Mouse (Mus musculus): ENCODE results near the gene Artn. TPM values are rescaled to one million over a fixed set of nuclear protein-coding genes. Genes with fewer than 3 reads are reported as not detected.

Artn gene
- 7.0 and 7.2 TPM in 2 replicates for polyA plus RNA-seq (2014; fragmentation: Nextera tagmentation; extraction: Ambion mirVana)

DNA sequence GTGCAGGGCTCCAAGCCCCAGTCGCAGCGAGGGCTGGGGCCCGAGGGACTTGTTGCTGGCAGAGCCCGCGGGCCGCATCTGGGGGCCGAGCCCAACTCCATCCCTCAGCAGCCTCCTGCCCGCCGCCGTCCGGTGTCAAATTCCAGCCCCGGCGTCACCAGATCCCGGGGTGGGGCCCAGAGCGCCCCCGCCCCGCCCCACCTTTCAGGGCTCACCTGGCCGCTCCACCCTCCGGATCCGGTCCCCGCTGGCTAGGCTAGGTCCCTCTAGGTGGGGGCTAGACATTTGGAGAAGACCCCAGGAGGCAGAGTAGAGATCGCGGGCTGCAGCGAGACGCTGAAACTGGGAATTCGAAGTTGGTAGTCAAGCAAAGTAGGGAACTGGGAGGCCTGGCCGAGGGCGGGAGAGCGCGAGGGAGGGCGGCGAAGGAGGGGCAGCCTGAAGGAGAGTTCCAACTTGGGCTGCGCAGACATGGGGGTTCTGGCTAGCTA lies at the start of gene Artn:
TSS of gene Artn (minus strand) at position 373 of the 491 bp plus-strand sequence.
- DNase-seq (ENCODE audit: low spot score) (peak; percentile 79), ATAC-seq (replicated peaks; ENCODE audit: low FRiP score, low TSS enrichment, low read depth) (peak; percentile 36; the same call in 1 of the 2 replicates)
- Histone ChIP-seq H3K9me3 (ENCODE audit: control insufficient read depth, low read length) (no peaks in the 10 kb centered on the region), H3K4me3 (ENCODE audit: low read depth, low read length) (peak within 1 kb of the TSS; percentile 43), H3K4me1 (replicated peaks; ENCODE audit: control insufficient read depth, insufficient read depth, low read length) (peaks cover 20% of the 10 kb centered on the region), H3K27ac (ENCODE audit: low read depth) (peak within 1 kb of the TSS; percentile 36; the same call in 1 of the 2 replicates), H3K27me3 (replicated peaks; ENCODE audit: control insufficient read depth, insufficient read depth, low read length) (peaks cover 36% of the 10 kb centered on the region), H3K36me3 (ENCODE audit: control insufficient read depth, insufficient read depth, low read length) (no peaks in the 10 kb centered on the region), H3K4me2 (ENCODE audit: low read length) (peak within 1 kb of the TSS; percentile 86), H3K9ac (ENCODE audit: low read length) (peak within 1 kb of the TSS; percentile 41)
- WGBS: 1% methylated on average over 33 of the region's 33 CpGs

DNA sequence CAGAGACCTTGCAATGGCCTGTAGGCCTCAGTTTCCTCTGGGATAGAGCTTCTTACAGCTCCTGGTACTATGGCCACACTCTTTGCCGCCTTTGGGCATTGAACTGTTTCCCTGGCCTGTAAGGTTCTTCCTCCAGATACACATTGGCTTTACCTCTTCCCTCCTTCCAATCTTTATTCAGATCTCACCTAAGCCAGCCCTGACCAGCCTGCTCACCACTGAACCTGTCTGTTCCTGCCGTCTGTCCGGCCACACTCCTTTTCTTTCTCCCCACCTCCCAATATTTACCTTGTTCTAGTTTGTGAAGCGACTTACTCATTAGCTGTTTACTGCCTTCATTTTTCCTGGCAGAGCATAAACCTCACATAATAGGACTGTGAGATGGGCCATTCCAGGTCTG lies 49.6 kb upstream of the Artn start:
- H3K4me1 ChIP-seq (replicated peaks; ENCODE audit: control insufficient read depth, insufficient read depth, low read length): no peaks in the 10 kb centered on the region
- no peak overlapping the region for H3K4me3 ChIP-seq (ENCODE audit: low read depth, low read length)
- 95% methylated on average over 4 of the region's 4 CpGs for WGBS
- H3K9ac ChIP-seq (ENCODE audit: low read length): no peak overlapping the region
- DNase-seq (ENCODE audit: low spot score) (no peak), ATAC-seq (replicated peaks; ENCODE audit: low FRiP score, low TSS enrichment, low read depth) (no peak)
- H3K27me3 ChIP-seq (replicated peaks; ENCODE audit: control insufficient read depth, insufficient read depth, low read length): no peaks in the 10 kb centered on the region
- H3K36me3 ChIP-seq (ENCODE audit: control insufficient read depth, insufficient read depth, low read length): no peaks in the 10 kb centered on the region
- no peak overlapping the region for H3K4me2 ChIP-seq (ENCODE audit: low read length)
- H3K9me3 ChIP-seq (ENCODE audit: control insufficient read depth, low read length): no peaks in the 10 kb centered on the region
- no peak overlapping the region for H3K27ac ChIP-seq (ENCODE audit: low read depth)

DNA sequence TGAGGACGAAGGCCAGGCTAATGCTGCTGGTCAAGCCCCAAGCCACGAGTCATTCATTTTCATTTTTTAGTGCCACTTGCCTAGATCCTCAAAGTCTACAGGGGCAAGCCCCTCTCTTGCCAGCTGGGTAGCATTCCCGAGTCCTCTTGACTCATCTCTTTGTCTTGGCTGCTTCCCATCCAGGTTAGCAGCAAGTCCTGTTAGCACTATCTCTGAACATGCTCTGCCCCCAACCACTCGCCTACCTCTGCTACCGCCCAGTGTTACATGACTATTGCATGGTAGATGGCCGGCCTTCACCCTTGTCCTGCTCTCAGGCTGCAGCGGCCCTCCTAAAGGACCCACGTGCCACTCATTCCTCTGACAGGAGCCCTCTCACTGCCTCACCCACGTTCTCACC lies 48.7 kb upstream of the Artn start:
- Histone ChIP-seq H3K4me2 (ENCODE audit: low read length) (no peak overlapping the region), H3K27ac (ENCODE audit: low read depth) (no peak overlapping the region), H3K9me3 (ENCODE audit: control insufficient read depth, low read length) (no peaks in the 10 kb centered on the region), H3K9ac (ENCODE audit: low read length) (no peak overlapping the region), H3K27me3 (replicated peaks; ENCODE audit: control insufficient read depth, insufficient read depth, low read length) (no peaks in the 10 kb centered on the region), H3K4me1 (replicated peaks; ENCODE audit: control insufficient read depth, insufficient read depth, low read length) (no peaks in the 10 kb centered on the region), H3K36me3 (ENCODE audit: control insufficient read depth, insufficient read depth, low read length) (no peaks in the 10 kb centered on the region), H3K4me3 (ENCODE audit: low read depth, low read length) (no peak overlapping the region)
- no peak for DNase-seq (ENCODE audit: low spot score)
- no peak for ATAC-seq (replicated peaks; ENCODE audit: low FRiP score, low TSS enrichment, low read depth)
- 91% methylated on average over 9 of the region's 9 CpGs for WGBS

DNA sequence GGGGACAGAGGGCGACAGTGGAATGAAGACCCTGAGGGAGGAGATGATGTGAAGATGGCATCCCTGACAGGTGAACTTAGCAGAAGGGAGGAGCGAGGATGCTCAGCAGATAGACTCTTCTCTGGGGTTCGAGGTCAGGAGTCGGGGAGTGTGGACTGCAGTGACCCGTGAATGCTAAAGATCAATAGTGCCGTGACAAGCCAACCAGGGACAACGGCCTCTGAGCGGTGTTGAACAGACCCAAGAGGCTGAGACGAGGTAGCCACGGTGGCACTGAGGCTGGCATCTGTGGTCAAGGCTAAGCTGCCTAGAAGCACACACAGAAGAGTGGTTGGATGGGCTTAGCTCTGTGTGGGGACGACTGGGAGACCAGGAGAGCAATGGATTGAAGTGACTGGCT lies 48.3 kb upstream of the Artn start:
- WGBS: 86% methylated on average over 11 of the region's 11 CpGs

GRCm38 (mm10) chr4:117977371-117977770 lies 47.8 kb upstream of the Artn start:
- Histone ChIP-seq H3K4me3 (ENCODE audit: low read depth, low read length) (no peak overlapping the region), H3K36me3 (ENCODE audit: control insufficient read depth, insufficient read depth, low read length) (no peaks in the 10 kb centered on the region), H3K9ac (ENCODE audit: low read length) (no peak overlapping the region), H3K4me2 (ENCODE audit: low read length) (no peak overlapping the region), H3K4me1 (replicated peaks; ENCODE audit: control insufficient read depth, insufficient read depth, low read length) (no peaks in the 10 kb centered on the region), H3K27ac (ENCODE audit: low read depth) (no peak overlapping the region), H3K27me3 (replicated peaks; ENCODE audit: control insufficient read depth, insufficient read depth, low read length) (no peaks in the 10 kb centered on the region), H3K9me3 (ENCODE audit: control insufficient read depth, low read length) (no peaks in the 10 kb centered on the region)
- no peak for DNase-seq (ENCODE audit: low spot score)
- ATAC-seq (replicated peaks; ENCODE audit: low FRiP score, low TSS enrichment, low read depth): no peak
- WGBS: 69% methylated on average over 9 of the region's 9 CpGs

More for the DNA sequence above, 48.3 kb upstream of the Artn start:
- H3K4me2 ChIP-seq (ENCODE audit: low read length): no peak overlapping the region
- no peak overlapping the region for H3K4me3 ChIP-seq (ENCODE audit: low read depth, low read length)
- H3K9ac ChIP-seq (ENCODE audit: low read length): no peak overlapping the region
- DNase-seq (ENCODE audit: low spot score): no peak
- no peaks in the 10 kb centered on the region for H3K9me3 ChIP-seq (ENCODE audit: control insufficient read depth, low read length)
- H3K36me3 ChIP-seq (ENCODE audit: control insufficient read depth, insufficient read depth, low read length): no peaks in the 10 kb centered on the region
- no peak for ATAC-seq (replicated peaks; ENCODE audit: low FRiP score, low TSS enrichment, low read depth)
- no peaks in the 10 kb centered on the region for H3K4me1 ChIP-seq (replicated peaks; ENCODE audit: control insufficient read depth, insufficient read depth, low read length)
- no peaks in the 10 kb centered on the region for H3K27me3 ChIP-seq (replicated peaks; ENCODE audit: control insufficient read depth, insufficient read depth, low read length)
- no peak overlapping the region for H3K27ac ChIP-seq (ENCODE audit: low read depth)

- H3K9ac ChIP-seq (ENCODE audit: low read length): no peak overlapping the region
- no peaks in the 10 kb centered on the region for H3K27me3 ChIP-seq (replicated peaks; ENCODE audit: control insufficient read depth, insufficient read depth, low read length)
- no peak overlapping the region for H3K27ac ChIP-seq (ENCODE audit: low read depth)
- no peak overlapping the region for H3K4me3 ChIP-seq (ENCODE audit: low read depth, low read length)
- no peak for DNase-seq (ENCODE audit: low spot score)
- H3K9me3 ChIP-seq (ENCODE audit: control insufficient read depth, low read length): no peaks in the 10 kb centered on the region
- WGBS: 63% methylated on average over 1 of the region's 1 CpGs
- ATAC-seq (replicated peaks; ENCODE audit: low FRiP score, low TSS enrichment, low read depth): no peak
- no peaks in the 10 kb centered on the region for H3K4me1 ChIP-seq (replicated peaks; ENCODE audit: control insufficient read depth, insufficient read depth, low read length)
- H3K4me2 ChIP-seq (ENCODE audit: low read length): no peak overlapping the region
- no peaks in the 10 kb centered on the region for H3K36me3 ChIP-seq (ENCODE audit: control insufficient read depth, insufficient read depth, low read length)
Observed at GRCm38 (mm10) chr4:117975820-117976219, 46.3 kb upstream of the Artn start.

GRCm38 (mm10) chr4:117974719-117975118 lies 45.2 kb upstream of the Artn start:
- no peaks in the 10 kb centered on the region for H3K27me3 ChIP-seq (replicated peaks; ENCODE audit: control insufficient read depth, insufficient read depth, low read length)
- H3K9ac ChIP-seq (ENCODE audit: low read length): no peak overlapping the region
- no peaks in the 10 kb centered on the region for H3K36me3 ChIP-seq (ENCODE audit: control insufficient read depth, insufficient read depth, low read length)
- no peaks in the 10 kb centered on the region for H3K9me3 ChIP-seq (ENCODE audit: control insufficient read depth, low read length)
- no peak overlapping the region for H3K4me2 ChIP-seq (ENCODE audit: low read length)
- ATAC-seq (replicated peaks; ENCODE audit: low FRiP score, low TSS enrichment, low read depth) (no peak), DNase-seq (ENCODE audit: low spot score) (no peak)
- no peak overlapping the region for H3K4me3 ChIP-seq (ENCODE audit: low read depth, low read length)
- no peak overlapping the region for H3K27ac ChIP-seq (ENCODE audit: low read depth)
- no peaks in the 10 kb centered on the region for H3K4me1 ChIP-seq (replicated peaks; ENCODE audit: control insufficient read depth, insufficient read depth, low read length)
- WGBS: 75% methylated on average over 5 of the region's 5 CpGs

DNA sequence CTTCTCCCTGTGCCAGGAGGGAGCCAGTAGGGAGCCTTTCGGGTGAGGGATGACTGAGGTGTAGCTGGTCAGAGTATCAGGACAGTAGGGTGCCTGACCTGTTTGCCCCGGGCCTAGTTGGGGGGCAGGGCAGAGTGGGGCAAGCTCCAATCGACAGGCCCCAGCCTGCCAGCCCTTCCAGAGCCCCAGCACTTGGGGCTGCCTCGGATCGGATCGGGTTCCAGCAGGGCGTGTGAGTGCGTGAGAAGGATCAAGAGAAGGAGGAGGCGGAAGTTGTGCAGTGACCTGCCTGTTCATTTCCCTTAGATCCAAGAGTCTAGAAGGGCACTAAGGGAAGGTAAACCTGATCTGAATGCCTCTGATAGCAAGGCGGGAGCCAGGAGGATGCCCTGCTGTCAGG lies 43.4 kb upstream of the Artn start:
- no peak overlapping the region for H3K9ac ChIP-seq (ENCODE audit: low read length)
- no peak overlapping the region for H3K4me3 ChIP-seq (ENCODE audit: low read depth, low read length)
- no peaks in the 10 kb centered on the region for H3K4me1 ChIP-seq (replicated peaks; ENCODE audit: control insufficient read depth, insufficient read depth, low read length)
- ATAC-seq (replicated peaks; ENCODE audit: low FRiP score, low TSS enrichment, low read depth): no peak
- no peak for DNase-seq (ENCODE audit: low spot score)
- WGBS: 51% methylated on average over 10 of the region's 10 CpGs
- H3K9me3 ChIP-seq (ENCODE audit: control insufficient read depth, low read length): no peaks in the 10 kb centered on the region
- H3K27me3 ChIP-seq (replicated peaks; ENCODE audit: control insufficient read depth, insufficient read depth, low read length): no peaks in the 10 kb centered on the region
- H3K36me3 ChIP-seq (ENCODE audit: control insufficient read depth, insufficient read depth, low read length): no peaks in the 10 kb centered on the region
- H3K4me2 ChIP-seq (ENCODE audit: low read length): no peak overlapping the region
- H3K27ac ChIP-seq (ENCODE audit: low read depth): no peak overlapping the region

DNA sequence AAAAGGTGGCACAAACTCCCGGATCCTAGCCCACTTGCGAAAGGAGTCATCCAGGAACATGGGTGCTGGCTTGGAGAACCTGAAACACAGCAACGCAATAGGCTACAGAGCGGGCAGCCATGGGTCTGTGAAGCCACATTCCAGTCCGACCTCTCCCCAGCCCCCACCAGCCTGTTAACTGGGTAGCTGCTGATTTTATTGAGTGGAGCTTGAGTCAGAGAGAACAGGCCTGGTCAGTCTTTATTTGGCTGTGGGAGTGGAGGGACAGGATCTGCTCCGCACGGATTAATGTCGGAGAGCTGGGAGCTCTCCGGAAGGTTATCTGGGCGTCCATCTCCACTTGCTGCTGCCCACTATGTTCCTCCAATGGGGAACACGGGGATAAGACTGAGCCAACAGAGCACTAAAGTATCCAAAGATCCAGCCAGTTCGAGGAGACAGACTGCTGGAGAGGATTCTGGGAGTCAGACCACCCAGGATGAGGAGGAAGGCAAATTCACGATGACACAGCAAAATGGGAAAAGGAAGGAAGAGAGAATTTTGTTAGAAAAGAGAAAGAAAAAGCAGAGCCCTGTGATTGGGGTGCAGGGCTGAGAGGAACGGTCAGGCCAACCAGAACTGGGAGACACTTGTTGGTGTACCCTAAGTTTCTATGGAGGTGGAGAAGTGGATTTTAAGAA lies 34.9 kb upstream of the Artn start:
- Histone ChIP-seq H3K36me3 (ENCODE audit: control insufficient read depth, insufficient read depth, low read length) (peaks cover 4% of the 10 kb centered on the region; the same call in 1 of the 2 replicates), H3K27ac (ENCODE audit: low read depth) (no peak overlapping the region), H3K9ac (ENCODE audit: low read length) (no peak overlapping the region), H3K27me3 (replicated peaks; ENCODE audit: control insufficient read depth, insufficient read depth, low read length) (no peaks in the 10 kb centered on the region), H3K4me2 (ENCODE audit: low read length) (no peak overlapping the region), H3K4me3 (ENCODE audit: low read depth, low read length) (no peak overlapping the region), H3K4me1 (replicated peaks; ENCODE audit: control insufficient read depth, insufficient read depth, low read length) (peaks cover 6% of the 10 kb centered on the region; the same call in 1 of the 2 replicates), H3K9me3 (ENCODE audit: control insufficient read depth, low read length) (no peaks in the 10 kb centered on the region)
- DNase-seq (ENCODE audit: low spot score) (no peak), ATAC-seq (replicated peaks; ENCODE audit: low FRiP score, low TSS enrichment, low read depth) (no peak)
- 49% methylated on average over 14 of the region's 14 CpGs for WGBS

Data from intestine, embryonic 14.5 days (tissue).